Mouse (Mus musculus): ENCODE measurements at regions not wholly inside any gene's neighbourhood (a gene's known extent, or its start where the extent isn't known, plus 50 kb on each side); places are given as distances from the start of the nearest gene placed in this dataset.

DNA sequence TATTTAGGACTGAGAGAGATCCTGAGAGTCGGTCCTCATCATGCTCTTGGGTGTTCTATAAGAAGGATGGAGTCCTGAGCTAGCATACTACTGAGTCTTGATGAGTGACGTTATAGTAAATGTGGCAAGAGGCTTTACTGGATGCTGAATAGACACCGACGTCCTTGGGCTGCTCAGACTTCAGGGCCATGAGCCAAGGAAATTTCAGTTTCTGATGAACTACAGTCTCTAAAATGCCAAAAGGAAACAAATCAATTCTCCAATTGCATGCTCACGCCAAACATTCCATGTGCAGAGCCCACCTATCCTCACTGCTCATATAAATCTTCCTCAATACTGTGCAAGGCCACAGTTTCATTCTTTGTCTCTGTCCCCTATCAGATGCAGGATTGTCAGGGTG, 277.2 kb upstream of the Sox11 start:
- no peaks in the 10 kb centered on the region for H3K9me3 ChIP-seq
- no peak for ATAC-seq
- no peaks in the 10 kb centered on the region for H3K27me3 ChIP-seq (replicated peaks)
- no peak overlapping the region for H3K4me3 ChIP-seq (replicated peaks)
- H3K4me1 ChIP-seq (replicated peaks): no peaks in the 10 kb centered on the region
- H3K27ac ChIP-seq: no peak overlapping the region
- no peaks in the 10 kb centered on the region for H3K36me3 ChIP-seq
- H3K4me2 ChIP-seq (replicated peaks): no peak overlapping the region
- H3K9ac ChIP-seq: no peak overlapping the region
- 56% methylated on average over 5 of the region's 5 CpGs for WGBS

DNA sequence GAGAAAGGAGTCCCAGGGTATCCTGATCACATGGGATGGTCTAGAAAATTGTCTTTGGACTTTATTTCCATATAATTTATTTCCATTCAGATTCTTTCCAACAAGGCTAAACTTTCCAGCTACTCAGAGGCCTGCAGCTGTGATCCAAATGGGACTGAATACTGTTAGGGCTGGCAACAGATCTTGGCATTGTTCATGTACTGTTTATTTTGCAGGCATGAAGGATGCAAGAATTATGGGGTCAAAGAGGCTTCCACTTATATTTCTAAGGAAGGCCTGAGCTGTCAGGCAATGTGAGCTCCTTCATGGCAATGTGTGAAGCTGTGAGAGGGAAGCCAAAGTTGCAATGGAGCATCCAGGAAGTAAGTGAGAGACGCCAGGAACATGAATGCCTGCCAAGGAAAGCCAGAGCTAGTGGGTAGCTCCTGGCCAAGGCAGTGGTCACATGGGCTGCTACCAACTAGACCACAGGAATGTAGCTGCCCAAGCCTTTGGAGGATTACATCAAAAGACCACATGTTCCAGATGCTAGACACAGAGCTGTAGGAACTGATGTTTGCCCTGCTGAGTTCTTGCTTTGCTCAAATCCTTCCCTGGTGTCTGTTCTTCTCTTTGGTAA, 261.8 kb upstream of the Sox11 start:
- WGBS: 54% methylated on average over 1 of the region's 1 CpGs
- no peak overlapping the region for H3K27ac ChIP-seq
- ATAC-seq: no peak
- H3K9me3 ChIP-seq: no peaks in the 10 kb centered on the region
- H3K9ac ChIP-seq: no peak overlapping the region
- H3K4me2 ChIP-seq (replicated peaks): no peak overlapping the region
- no peak overlapping the region for H3K4me3 ChIP-seq (replicated peaks)
- H3K27me3 ChIP-seq (replicated peaks): no peaks in the 10 kb centered on the region
- H3K4me1 ChIP-seq (replicated peaks): no peaks in the 10 kb centered on the region
- H3K36me3 ChIP-seq: no peaks in the 10 kb centered on the region

DNA sequence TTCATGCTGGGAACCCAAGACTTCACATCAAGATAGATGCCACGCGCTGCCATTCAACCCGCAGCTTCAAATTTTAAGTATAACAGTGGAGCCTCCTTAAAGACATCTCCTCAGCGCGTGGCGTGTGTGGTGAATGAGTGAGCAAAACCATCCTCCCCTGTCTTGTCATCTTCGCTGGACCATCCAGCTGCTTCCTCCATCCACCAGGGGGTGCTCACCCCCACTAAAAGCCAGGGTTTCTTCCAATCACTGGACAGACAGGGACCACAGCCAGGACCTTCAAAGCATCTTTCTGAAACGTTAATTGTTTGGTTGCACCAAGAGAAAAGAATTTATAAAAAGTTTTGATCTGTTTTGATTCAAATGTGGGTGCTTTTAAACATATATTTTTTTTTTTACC, 256.8 kb upstream of the Sox11 start:
- WGBS: 27% methylated on average over 8 of the region's 8 CpGs

DNA sequence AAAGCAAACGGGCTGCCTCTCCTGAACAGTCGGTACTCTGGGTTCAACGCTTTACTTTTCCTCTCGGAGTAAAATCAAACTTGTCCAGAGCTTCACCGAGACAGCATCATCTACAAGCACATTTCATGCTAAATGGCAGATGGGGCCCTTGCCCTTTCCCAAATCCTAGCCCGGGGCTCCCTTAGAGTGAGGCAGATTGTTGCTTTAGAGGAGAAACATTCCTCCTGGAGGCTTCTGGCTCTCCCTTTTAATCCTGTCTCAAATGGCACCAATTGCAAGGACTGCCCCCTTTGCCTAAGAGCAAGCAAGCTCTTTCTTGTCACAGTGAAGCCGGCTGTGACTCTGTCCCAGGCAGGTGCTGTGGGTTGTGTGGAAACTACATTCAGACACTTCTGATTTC, 255.5 kb upstream of the Sox11 start:
- Histone ChIP-seq H3K36me3 (no peaks in the 10 kb centered on the region), H3K4me3 (replicated peaks) (no peak overlapping the region), H3K27me3 (replicated peaks) (no peaks in the 10 kb centered on the region), H3K27ac (no peak overlapping the region), H3K4me1 (replicated peaks) (no peaks in the 10 kb centered on the region), H3K4me2 (replicated peaks) (no peak overlapping the region), H3K9ac (no peak overlapping the region), H3K9me3 (no peaks in the 10 kb centered on the region)
- no peak for ATAC-seq
- WGBS: 75% methylated on average over 7 of the region's 7 CpGs

More for the DNA sequence above, 256.8 kb upstream of the Sox11 start:
- H3K4me3 ChIP-seq (replicated peaks): no peak overlapping the region
- H3K9me3 ChIP-seq: no peaks in the 10 kb centered on the region
- H3K36me3 ChIP-seq: no peaks in the 10 kb centered on the region
- no peaks in the 10 kb centered on the region for H3K4me1 ChIP-seq (replicated peaks)
- no peak overlapping the region for H3K27ac ChIP-seq
- ATAC-seq: no peak
- H3K4me2 ChIP-seq (replicated peaks): no peak overlapping the region
- H3K27me3 ChIP-seq (replicated peaks): no peaks in the 10 kb centered on the region
- H3K9ac ChIP-seq: no peak overlapping the region

DNA sequence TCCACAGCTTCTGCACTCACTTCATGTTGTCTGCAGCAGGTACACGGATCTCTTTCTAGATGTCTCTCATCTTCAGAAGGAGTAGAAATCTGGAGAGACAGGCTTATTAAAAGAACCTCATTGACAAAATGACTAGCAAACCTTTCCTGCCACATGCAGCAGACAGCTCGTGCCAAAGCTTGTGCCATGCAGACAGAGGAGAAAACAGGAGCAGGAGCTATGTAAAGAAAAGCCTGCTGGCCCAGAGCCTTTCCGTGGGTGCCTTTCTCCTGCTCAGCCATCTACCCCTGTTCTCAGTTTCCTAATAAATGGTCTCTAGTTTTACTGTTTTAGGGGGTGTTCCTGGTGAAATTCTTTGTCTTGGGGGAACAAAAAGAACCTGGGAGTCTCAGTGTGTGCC, 254.9 kb upstream of the Sox11 start:
- no peaks in the 10 kb centered on the region for H3K36me3 ChIP-seq
- H3K4me2 ChIP-seq (replicated peaks): no peak overlapping the region
- H3K9ac ChIP-seq: no peak overlapping the region
- no peak overlapping the region for H3K27ac ChIP-seq
- H3K4me1 ChIP-seq (replicated peaks): no peaks in the 10 kb centered on the region
- WGBS: 69% methylated on average over 3 of the region's 3 CpGs
- H3K9me3 ChIP-seq: no peaks in the 10 kb centered on the region
- no peak for ATAC-seq
- H3K27me3 ChIP-seq (replicated peaks): no peaks in the 10 kb centered on the region
- no peak overlapping the region for H3K4me3 ChIP-seq (replicated peaks)

DNA sequence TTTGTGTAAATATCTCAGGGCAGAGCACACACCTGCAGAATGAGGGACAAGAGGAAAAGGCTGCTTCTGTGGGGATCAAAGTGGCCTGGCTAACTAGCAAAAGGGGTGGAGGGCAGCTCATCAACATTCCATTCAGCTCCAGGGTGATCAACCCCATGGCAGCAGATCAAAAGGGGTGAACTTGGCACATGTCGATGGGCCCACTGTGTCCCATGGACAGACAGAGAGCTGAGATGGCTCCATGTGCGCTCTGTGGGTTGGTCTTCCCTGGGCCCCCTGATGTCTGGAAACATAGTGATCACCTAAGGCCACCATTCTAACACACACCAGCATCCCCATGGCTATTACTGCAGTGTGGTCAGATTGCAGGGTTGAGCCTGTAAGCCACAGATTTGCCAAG, 253.2 kb upstream of the Sox11 start:
- H3K9ac ChIP-seq: no peak overlapping the region
- H3K9me3 ChIP-seq: no peaks in the 10 kb centered on the region
- H3K27ac ChIP-seq: no peak overlapping the region
- WGBS: 76% methylated on average over 2 of the region's 2 CpGs
- ATAC-seq: no peak
- no peak overlapping the region for H3K4me3 ChIP-seq (replicated peaks)
- no peak overlapping the region for H3K4me2 ChIP-seq (replicated peaks)
- H3K36me3 ChIP-seq: no peaks in the 10 kb centered on the region
- no peaks in the 10 kb centered on the region for H3K27me3 ChIP-seq (replicated peaks)
- no peaks in the 10 kb centered on the region for H3K4me1 ChIP-seq (replicated peaks)

DNA sequence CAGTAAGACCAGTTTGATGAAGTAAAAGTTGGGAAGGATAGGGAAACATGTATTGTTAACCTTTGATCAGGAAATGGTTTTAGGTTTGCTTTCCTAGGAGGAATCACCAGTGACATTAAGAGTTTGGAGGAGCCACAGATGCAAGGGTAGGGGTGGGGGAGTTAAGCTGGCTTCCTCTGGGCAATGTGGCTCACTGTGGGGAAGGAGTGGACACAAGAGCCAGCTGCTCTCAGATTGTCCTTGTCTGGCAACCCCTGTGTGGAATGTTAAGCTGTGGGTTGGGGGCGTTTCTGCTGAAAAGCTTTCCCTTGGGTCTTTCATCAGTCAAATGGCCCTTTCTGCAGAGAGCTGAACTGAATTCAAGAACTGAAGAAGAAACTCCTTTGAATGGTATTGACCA, 251.1 kb upstream of the Sox11 start:
- no peak overlapping the region for H3K4me3 ChIP-seq (replicated peaks)
- 96% methylated on average over 1 of the region's 1 CpGs for WGBS
- H3K27ac ChIP-seq: no peak overlapping the region
- no peaks in the 10 kb centered on the region for H3K4me1 ChIP-seq (replicated peaks)
- ATAC-seq: no peak
- no peaks in the 10 kb centered on the region for H3K9me3 ChIP-seq
- no peaks in the 10 kb centered on the region for H3K36me3 ChIP-seq
- H3K4me2 ChIP-seq (replicated peaks): no peak overlapping the region
- H3K9ac ChIP-seq: no peak overlapping the region
- no peaks in the 10 kb centered on the region for H3K27me3 ChIP-seq (replicated peaks)

DNA sequence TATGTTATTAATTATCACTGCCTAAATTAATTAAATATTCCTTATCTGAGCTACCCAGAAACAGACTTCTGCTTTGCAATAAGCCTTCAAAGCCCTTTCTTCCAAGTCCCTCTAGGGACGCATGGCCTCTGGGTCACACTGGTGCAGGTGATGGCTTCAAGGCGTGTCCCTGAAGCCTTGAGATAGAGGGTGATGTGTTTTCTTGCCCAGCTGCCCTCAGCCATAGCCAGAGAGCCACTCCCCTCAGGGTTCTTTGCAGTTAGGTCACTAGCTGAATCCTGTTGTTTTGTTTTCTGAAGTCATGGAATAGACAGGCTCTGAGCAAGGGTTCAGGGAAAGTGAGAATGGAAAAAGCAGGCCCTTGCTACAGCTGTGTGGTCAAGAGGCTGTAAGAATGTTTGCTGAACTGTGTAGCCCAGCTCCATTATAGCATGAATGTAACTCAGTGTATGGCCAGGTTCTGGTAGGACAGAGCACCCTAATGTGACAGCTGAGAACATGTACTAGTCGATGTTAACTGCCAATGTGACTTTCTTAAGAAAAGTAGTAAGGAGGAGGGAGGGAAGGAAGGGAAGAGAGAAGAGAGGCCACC, 233.8 kb upstream of the Sox11 start:
- ATAC-seq: no peak

DNA sequence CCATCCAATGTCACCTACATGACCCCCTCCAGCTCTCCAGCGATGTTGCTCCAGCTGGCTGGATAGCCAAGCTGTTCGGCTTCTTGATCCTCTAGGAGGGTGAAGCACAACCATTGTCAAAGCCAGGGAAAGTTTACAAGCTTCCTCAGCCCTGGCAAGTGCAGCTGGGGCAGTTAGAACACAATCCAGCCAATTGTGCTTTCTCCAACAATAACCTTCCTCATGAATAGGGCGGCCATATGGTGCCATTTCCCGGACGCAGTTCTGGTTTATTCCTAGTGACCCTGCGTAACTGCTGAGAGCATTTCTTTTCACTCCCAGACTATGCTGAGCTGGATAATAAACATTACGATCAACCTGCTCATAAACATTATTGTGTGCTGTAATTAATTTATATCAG, 233.3 kb upstream of the Sox11 start:
- 63% methylated on average over 7 of the region's 7 CpGs for whole genome bisulfite sequencing
- Histone ChIP-seq H3K4me2 (replicated peaks) (no peak overlapping the region), H3K27me3 (replicated peaks) (no peaks in the 10 kb centered on the region), H3K9ac (no peak overlapping the region), H3K27ac (no peak overlapping the region), H3K4me1 (replicated peaks) (no peaks in the 10 kb centered on the region), H3K4me3 (replicated peaks) (no peak overlapping the region), H3K9me3 (no peaks in the 10 kb centered on the region), H3K36me3 (no peaks in the 10 kb centered on the region)
- ATAC-seq: peak; percentile 61

More for the DNA sequence above, 233.8 kb upstream of the Sox11 start:
- no peak overlapping the region for H3K4me3 ChIP-seq (replicated peaks)
- no peaks in the 10 kb centered on the region for H3K9me3 ChIP-seq
- no peaks in the 10 kb centered on the region for H3K36me3 ChIP-seq
- no peak overlapping the region for H3K27ac ChIP-seq
- no peaks in the 10 kb centered on the region for H3K27me3 ChIP-seq (replicated peaks)
- H3K4me1 ChIP-seq (replicated peaks): no peaks in the 10 kb centered on the region
- H3K4me2 ChIP-seq (replicated peaks): no peak overlapping the region
- H3K9ac ChIP-seq: no peak overlapping the region
- WGBS: 57% methylated on average over 3 of the region's 3 CpGs

DNA sequence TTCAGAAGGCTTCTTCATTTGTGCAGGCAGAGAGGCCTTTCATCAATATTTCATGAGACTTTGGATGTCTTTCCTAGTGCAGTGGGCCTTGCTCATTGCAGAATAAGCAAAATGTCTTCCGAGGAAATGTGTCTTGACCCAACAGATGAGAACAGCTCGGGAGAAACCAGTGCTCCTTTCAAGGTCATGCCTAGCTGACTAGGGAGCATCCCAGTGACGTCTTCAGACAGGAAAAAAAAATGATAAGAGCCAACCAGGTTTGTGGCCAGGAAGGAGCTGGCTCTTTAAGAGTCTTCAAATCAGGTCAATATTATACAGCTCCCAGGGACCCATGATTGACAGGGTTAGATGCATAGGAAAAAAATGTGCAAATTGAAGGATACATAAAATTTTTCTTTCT, 224.9 kb upstream of the Sox11 start:
- no peak overlapping the region for H3K9ac ChIP-seq
- no peak for ATAC-seq
- H3K4me1 ChIP-seq (replicated peaks): no peaks in the 10 kb centered on the region
- no peak overlapping the region for H3K4me2 ChIP-seq (replicated peaks)
- no peaks in the 10 kb centered on the region for H3K36me3 ChIP-seq
- 59% methylated on average over 3 of the region's 3 CpGs for WGBS
- no peaks in the 10 kb centered on the region for H3K9me3 ChIP-seq
- no peak overlapping the region for H3K4me3 ChIP-seq (replicated peaks)
- no peak overlapping the region for H3K27ac ChIP-seq
- H3K27me3 ChIP-seq (replicated peaks): no peaks in the 10 kb centered on the region

DNA sequence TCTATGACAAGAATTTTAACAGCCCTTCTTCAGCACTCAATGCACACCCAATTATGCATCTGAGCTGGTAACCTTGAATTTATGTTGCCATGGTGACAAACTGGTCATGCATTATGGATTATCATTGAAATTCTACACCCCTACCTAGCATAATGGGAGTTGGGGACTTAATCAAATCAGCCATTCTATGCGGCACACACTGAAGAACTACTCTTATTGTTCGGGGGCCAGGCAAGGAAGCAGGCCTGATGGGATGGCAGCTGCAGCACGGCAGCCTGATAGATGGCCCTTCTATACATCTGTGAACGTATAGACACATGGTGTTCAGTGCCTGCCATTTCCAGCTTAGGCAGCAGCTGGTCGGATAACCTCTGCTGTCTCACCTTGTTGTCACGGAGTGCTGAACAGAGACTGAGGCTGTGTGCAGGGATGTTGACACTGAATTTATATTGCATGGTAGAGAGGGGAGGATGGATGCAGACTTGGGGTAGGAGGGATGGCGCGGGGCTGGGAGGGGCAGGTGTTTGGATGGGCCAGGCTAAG, 223.7 kb upstream of the Sox11 start:
- no peaks in the 10 kb centered on the region for H3K4me1 ChIP-seq (replicated peaks)
- H3K27me3 ChIP-seq (replicated peaks): no peaks in the 10 kb centered on the region
- no peaks in the 10 kb centered on the region for H3K9me3 ChIP-seq
- no peaks in the 10 kb centered on the region for H3K36me3 ChIP-seq
- no peak for ATAC-seq
- no peak overlapping the region for H3K4me3 ChIP-seq (replicated peaks)
- H3K9ac ChIP-seq: no peak overlapping the region
- H3K4me2 ChIP-seq (replicated peaks): no peak overlapping the region
- H3K27ac ChIP-seq: no peak overlapping the region
- 55% methylated on average over 8 of the region's 8 CpGs for WGBS

DNA sequence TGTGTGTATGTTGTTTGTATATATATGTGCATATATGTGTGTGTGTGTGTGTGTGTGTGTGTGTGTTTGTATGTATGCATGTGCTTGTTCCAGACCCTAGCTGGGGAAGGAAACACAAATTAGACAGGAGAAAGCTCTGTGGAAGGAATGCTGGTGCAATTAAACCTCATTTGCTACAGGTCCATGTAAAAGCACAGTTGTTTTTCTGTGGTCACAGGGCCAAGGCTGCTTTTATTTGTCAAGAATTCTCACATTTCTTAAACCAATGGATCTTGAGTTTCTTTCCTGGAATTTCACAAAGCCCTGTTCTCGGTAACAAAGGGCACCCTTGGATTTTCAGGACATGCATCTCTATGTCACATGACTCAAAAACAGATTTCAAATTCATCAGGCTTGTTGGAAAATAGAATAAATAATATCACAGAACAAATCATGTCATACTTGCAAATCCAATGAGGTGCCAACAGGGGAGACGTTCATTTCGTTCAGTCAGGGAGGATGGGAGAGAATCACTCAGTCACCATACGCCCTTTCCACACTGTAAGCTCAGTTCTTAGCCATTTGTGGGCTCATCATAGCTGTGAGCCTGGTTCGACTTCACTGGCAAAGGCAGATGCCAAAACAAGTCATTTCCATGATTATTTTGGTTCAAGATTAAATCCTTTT, 222.4 kb upstream of the Sox11 start:
- H3K27ac ChIP-seq: no peak overlapping the region
- 78% methylated on average over 5 of the region's 5 CpGs for WGBS
- no peak overlapping the region for H3K9ac ChIP-seq
- H3K27me3 ChIP-seq (replicated peaks): no peaks in the 10 kb centered on the region
- H3K36me3 ChIP-seq: no peaks in the 10 kb centered on the region
- no peak for ATAC-seq
- no peaks in the 10 kb centered on the region for H3K9me3 ChIP-seq
- H3K4me3 ChIP-seq (replicated peaks): no peak overlapping the region
- H3K4me1 ChIP-seq (replicated peaks): no peaks in the 10 kb centered on the region
- H3K4me2 ChIP-seq (replicated peaks): no peak overlapping the region

DNA sequence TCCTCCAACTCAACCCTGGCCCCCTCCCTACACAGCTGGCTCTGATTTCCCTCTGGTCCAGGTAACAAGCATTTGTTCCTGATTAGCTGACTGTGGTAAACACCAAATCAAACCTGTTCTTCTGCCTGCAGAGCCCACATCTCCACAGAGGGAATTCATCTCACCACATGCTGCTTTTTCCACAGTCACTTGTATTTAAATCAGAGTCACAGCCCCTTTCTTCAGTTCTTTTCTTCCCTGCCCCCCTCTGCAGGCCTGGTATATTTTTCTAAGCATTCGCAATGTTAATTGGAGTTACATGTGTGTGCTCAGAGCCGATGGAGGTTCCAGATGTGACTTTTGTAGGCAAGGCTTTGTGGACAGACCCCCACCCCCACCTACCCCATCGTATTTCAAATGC, 221.5 kb upstream of the Sox11 start:
- no peak for ATAC-seq
- H3K4me1 ChIP-seq (replicated peaks): no peaks in the 10 kb centered on the region
- no peak overlapping the region for H3K27ac ChIP-seq
- H3K36me3 ChIP-seq: no peaks in the 10 kb centered on the region
- WGBS: 66% methylated on average over 3 of the region's 3 CpGs
- no peak overlapping the region for H3K4me2 ChIP-seq (replicated peaks)
- no peaks in the 10 kb centered on the region for H3K27me3 ChIP-seq (replicated peaks)
- no peaks in the 10 kb centered on the region for H3K9me3 ChIP-seq
- H3K9ac ChIP-seq: no peak overlapping the region
- no peak overlapping the region for H3K4me3 ChIP-seq (replicated peaks)

Data from intestine, embryonic 15.5 days (tissue).